Mouse (Mus musculus) liver, adult 2 months (tissue): ENCODE data around the gene Washc1.
"Not testable (repeated sequence)": the region's sequence is repeated elsewhere in the genome, so short reads cannot be mapped to it uniquely, and the experiment has no call there.

Experiments used
- CTCF ChIP-seq: fragments of 200-500 bp; IDR thresholded peaks from 2 replicates; pipeline ENCODE4 v1.5.1; 2011; ENCODE audit warnings: low read depth, low read length, control low read depth
- POLR2A ChIP-seq: fragments of 200-500 bp; IDR thresholded peaks from 2 replicates; pipeline ENCODE4 v1.6.1; 2011; ENCODE audit warnings: low read length, control low read depth; ENCODE audit not compliant: insufficient read depth; ENCODE audit errors: extremely low read depth

GRCm38 (mm10) chr17:66153735-66154423 is 42.5 kb downstream of the Washc1 start:
- TF ChIP-seq CTCF, POLR2A: not testable (repeated sequence)
